Mouse (Mus musculus): Measurements from ENCODE around the gene Mael. TPM values are rescaled to one million over a fixed set of nuclear protein-coding genes. Genes with fewer than 3 reads are reported as not detected.
A peak's percentile ranks its signal among the peaks of the same experiment; 100 is the strongest.

Gene Mael
- total RNA-seq, 2 experiments from 2014 or later: not detected

DNA sequence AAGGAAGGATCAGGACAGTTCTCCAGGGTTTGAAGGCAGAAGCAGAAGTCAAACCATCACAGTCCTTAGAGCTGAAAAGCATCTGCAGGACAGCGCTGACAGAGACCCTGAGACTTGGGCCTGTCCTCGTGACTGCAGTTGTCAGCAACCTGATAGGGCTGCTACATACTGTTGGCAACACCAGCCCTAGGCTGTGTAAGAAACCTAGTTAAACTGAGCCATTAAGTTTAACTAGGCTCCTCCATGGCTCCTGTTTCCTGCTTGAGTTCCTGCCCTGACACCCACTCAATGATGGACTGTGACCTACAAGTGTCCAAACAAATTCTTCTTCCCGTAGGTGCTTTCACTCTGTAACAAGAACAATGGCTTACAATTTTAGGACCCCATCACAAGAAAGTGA, 33.4 kb downstream of the Mael start:
- no peak for DNase-seq

DNA sequence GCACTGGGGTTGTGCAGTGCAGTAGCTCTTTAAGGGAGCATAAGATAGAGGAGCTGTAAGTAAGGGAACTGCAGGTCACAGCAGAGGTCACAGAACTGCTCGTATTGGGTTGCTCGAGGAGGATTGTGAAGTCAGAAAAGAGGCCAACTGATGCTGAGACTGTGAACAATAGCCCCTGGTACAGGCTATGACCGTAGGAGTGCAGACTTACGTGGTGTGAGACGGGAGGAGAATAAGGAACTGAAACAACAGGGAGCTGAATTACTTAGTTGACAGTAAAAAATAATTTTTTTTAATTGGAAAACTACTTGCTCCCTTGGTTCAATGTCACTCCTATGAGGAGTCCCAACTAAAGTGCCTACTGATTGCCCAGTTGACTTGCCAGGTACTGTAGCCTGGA, 34.4 kb downstream of the Mael start:
- DNase-seq: no peak

DNA sequence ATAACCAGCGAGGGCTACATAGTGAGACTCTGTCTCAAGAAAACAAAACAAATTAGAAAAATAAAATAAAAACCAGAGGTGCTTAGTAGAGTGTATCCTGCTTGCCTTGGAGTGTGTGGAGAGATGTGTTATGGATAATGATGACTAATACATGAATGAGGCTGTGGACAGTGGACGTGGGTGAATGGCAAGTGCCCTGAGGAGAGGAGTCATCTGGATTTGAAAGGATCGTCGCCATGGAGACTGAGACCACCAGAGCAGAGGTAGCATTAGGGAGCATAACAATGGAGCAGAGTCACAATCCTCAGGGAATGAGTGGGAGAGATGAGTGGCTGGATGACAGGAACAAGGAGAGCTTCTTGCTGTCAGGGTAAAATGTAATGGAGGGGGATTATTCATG, 48.7 kb downstream of the Mael start:
- DNase-seq: no peak

DNA sequence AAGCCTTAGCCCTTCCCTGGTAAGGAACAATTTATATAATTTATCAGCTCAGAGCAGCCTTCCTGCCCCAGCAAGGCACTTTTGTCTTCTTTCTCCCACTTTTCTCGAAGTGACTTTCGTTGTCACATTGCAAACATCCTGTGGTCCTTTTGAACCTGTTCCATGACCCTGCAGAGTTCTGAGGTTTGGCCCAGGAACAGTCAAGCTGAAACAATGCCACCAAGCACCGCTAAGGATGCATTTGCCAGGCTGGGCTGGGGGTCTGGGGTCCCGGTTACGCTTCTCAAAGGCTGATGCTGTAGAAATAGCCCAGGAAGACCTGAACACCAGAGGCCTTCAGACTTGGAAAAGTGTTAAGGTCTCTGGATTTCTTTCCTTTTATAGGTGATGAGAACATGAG, 53.2 kb downstream of the Mael start:
- no peak for DNase-seq

DNA sequence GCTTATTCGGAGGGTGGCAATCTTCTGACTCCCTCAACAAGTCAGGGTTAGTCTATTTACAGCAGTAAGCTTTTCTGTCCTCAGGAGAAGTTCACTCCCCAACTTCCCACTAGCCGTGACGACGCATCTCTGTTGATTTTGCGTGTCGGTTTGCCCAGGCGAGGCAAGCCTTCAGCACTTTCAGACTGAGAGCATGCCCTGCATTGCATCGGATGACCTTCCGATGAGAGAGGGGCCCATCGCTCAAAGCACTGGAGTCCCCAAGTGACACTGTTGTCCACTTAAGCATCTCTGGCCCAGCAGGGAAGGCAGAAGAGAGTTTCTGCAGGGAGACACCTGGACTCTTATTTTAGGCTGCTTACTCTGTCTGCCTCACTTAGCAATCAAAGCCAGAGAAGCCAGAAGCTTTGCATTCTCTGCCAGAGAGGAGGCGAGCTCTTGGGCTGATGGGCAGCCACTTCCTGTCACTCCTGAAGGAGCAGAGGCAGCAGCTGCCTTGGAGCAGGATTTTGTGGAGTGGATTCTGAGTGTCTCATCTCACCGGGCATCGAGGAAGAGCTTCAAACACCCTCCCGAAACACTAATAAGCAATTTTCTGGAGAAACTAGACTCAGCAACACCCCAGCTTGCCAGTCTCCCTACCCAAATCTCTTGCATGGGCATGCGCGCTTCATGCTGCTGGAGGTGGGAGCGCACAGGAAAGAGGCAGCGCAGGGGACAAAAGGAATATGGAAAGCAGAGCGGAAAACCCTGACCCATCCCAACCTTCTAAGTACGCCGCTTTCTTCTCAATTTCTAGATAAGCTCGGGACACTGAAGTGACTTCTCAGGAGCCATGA, 53.9 kb downstream of the Mael start:
- no peak for DNase-seq

DNA sequence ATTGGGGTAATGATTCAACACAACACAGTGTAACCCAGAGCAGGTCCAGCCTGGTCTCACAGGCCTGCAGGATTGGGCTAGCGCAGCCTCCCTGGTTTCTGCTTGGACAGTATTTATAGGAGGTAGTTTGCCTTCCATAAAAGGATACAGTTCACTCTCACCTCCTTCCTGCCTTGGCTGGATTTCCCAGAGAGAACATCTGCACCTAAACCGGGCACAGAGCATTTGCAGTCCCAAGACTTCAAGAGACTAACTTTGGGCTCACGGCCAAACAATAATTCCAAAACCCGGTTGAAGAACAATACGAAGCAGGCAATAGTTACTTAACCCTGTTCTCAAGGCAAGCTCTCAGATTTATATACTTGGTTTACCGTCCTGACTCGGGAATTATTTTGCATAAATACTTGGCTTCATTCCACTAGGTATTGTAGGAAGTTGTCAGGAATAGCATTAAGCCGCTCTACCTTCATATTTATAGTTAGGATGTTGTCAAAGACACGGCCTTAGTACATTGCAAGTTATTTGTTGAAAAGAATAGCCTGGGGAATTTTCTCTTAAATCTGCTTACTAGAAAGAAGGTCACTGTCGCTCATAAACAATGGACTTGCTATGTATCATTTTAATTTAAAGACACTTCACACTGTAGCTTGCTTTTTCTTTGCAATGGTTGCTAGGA, 55.5 kb downstream of the Mael start:
- DNase-seq: peak; percentile 43

DNA sequence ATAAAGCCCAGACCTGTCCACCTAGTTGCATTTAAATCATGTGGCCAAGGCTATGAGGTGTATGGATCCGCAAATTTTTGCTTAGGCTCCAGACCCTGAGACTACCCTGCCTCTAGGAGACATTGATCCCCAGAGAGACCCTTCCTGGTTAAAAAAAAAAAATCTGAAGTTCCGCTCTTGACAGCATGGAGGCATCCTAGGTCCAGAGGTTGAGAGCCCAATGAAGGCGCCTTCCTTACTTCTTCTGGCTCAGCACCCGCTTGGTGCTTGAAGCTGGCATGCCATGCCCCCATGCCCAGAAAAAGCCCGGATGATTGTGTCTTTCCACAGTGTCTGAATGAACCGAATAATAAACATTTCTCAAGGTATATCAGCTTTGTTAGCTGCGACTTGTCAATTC, 57.0 kb downstream of the Mael start:
- no peak for DNase-seq

DNA sequence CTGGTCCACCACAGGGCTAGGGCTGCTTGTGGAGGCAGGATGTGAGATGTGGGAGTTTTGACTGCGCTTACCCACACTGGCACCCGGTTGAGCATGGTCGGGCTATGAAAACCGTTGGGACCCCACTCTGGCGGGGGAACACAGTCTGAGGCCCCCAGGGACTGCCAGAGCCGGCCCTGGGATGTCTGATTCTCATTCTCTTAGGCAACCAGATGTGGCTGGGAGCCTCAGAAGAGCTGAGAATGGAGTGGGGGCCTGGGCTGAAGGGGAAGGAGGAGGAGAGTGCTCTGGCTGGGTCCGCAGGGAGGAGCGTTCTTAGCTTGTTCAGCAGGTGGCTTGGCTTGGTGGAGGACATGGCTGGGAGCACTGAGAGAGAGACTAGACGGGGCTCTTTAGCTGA, 64.9 kb downstream of the Mael start:
- DNase-seq: no peak

DNA sequence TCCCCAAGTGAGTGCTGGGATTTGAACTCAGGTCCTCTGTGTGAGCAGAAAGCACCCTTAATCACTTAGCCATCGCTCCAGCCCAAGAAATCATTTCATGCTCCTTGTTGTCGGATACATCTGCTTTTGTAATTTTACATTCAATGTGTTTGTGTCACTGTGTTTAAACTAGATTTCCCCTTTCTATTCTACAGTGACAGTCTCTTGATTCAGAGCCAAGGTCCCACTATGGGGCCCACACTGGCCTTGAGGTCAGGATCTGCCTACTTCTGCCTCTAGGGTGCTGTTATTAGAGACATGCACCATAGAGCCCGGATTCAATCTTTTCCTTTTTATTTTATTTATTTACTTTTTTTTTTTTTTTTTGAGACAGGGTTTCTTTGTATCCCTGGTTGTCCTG, 65.6 kb downstream of the Mael start:
- no peak for DNase-seq

DNA sequence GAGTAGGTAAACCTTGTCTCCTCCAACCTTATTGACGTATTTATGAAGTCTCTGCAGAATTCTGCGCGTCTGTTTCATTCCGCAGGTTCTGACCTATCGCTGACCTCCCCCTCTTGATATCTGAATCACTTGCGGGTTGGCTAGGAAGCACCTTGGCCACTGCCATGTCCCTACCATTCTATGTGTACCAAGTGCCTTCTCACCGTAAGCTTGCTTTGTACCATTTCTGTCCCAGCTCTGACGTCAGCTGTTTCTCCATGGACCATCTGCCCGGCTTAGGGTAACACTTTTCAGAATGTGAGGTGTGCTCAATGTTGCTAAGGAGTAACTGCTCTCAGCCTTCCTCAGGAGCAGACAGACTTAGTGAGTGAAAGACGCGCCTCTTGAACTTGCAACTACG, 67.7 kb downstream of the Mael start:
- DNase-seq: no peak

DNA sequence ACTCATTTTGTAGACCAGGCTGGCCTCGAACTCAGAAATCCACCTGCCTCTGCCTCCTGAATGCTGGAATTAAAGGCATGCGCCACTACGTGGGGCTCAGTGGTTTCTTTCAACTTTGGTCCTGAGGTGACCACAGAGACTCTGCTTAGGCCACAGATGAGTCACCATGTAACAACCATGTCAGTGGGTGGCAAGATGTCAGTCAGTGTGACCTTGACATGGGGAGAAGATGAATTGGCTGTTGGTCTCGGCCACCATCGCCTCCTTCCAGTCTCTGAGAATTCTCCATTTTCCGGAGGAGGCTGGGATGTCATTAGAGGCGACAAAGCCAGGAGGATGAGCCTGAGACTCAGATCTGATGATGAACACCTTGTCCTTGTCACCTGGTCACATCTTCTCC, 68.8 kb downstream of the Mael start:
- DNase-seq: no peak

DNA sequence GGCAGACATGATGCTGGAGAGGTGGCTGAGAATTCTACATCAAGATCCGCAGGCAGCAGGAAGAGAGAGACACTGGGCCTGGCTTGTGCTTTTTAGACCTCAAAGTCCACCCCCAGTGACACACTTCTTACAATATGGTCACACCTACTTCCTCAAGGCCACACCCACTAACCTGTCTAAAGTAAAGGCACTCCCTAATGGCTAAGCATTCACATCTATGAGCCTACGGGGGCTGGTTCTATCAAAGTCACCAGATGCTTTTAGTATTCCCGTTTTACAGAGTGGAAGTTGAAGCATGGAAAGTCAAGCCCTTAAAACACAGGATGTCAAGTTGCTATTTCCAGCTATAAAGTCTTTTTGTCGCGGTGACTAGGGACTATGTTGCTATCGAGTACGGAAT, 70.5 kb downstream of the Mael start:
- no peak for DNase-seq

DNA sequence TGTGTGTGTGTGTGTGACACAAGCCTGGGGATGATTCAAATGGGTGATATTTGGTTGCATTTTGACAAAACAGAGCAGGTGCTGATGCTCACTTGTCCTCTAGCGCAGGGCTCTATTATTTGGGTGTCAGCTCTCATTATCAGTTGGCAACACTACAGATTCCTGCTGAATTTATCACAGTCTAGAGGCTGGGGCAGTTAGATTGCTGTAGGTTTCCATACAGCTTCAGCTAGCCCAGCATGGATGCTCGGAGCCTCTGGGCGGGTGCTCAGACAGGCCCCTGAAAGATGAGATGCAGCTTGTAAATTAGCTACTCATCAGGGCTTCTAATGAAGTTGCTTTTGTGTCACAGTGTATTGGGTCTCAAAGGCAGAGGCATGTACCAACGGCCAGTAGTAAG, 71.1 kb downstream of the Mael start:
- DNase-seq: no peak

DNA sequence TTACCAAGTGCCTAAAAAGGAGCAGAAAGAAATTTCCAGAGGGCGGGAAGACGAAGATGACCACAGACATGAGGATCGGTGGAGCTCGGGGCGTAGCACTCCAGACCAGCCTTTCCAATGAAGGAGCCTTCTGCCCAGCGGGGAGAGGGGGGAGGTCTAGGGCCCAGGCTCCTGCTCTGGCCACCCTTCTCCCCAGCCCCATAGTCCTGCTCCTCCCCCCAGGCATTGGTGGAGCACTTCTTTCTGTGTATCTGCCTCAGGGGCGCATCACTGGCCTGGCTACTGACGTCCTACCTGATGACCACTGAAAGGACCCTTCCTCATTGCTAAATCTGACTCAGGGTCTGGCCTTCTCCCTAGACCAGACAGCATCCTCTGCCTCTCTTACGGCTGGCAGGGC, 73.4 kb downstream of the Mael start:
- DNase-seq: no peak

DNA sequence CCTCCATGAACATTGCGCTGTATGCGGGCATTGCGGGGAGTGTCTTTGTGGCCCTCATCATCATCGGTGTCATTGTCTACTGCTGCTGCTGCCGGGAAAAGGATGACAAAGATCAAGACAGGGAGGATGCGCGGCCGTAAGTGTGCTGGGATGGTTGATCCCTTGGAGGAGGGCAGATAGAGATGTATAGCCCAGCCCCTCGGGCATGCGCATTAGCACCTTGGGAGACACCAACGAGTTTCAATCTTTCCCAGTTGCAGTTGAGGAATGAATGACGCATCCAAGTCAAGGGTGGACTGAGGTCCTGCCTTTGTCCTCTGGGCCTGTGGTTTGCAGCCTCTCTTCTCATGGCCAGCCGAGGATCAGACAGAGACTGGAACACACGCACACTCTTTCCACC, 74.0 kb downstream of the Mael start:
- no peak for DNase-seq

DNA sequence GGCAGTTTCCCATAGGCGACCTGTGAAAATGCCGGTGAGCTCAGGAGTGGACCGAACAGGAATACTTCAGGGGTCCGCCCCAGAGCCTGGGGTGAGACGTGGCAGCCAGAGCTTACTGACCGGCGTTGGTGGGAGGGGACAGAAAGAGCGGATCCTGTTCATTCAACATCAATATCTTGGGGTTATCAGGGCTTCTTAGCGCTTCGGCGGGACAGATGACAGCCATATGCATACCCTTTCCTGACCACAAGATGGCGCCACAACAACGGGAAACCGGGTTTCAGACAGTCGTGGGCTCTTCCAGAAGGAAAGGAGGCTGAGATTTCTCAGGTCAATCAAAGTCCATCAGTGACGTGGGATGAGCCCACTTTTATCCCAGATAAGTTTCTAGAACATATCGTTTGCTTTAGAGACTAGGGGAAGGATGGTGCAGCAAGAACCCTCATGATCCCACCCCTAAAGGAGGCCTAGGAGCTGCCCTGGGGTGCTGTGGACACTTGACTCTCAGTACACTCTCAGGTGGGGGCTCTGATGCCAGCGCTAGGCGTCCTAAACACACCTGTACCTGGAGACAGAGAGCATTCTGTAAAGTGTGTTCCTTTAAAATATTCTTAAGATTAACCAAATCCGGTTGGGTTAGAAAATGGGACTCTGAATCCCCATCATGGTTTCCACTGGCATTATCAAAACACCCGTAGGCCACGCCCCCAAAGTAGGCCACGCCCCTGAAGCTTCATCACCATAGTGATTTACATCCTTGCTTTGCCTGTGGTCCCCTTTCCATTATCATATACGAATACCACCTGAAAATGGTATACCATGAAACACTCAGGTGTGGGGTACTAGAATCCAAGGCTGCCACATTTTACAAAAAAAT, 77.7 kb downstream of the Mael start:
- DNase-seq: peak; percentile 83

DNA sequence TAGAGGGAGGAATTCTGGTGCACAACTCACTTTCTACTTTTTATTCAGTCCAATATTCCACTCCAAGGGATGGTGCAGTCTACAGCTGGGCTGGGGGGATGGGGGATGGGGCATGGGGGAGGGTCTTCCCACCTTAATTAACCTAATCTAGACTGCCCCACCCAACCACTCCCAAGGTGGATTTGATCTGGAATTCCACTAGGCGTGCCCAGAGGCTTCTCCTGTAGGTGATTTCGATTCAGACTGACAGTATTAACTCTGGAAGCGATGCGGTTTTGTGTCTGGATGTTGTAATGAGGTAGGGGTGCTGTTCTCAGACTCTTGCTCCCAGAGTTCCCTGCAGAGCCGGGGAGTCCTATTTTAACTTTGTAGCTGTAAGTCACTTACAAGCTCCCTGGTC, 78.4 kb downstream of the Mael start:
- no peak for DNase-seq

DNA sequence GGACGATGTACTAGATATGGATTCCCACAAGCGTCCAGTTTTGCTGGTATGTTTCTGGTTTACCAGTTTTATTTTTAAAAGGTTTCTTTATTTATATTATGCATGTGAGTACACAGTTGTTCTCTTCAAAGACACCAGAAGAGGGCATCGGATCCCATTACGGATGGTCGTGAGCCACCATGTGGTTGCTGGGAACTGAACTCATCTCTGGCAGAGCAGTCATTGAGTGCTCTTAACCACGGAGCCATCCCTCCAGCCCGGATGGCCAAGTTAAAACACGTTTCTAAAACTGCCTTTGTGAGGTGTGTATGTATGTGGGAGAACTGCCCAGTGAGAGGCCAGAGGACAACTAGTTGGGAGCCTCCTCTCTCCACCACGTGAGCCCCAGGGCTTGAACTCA, 79.9 kb downstream of the Mael start:
- no peak for DNase-seq

DNA sequence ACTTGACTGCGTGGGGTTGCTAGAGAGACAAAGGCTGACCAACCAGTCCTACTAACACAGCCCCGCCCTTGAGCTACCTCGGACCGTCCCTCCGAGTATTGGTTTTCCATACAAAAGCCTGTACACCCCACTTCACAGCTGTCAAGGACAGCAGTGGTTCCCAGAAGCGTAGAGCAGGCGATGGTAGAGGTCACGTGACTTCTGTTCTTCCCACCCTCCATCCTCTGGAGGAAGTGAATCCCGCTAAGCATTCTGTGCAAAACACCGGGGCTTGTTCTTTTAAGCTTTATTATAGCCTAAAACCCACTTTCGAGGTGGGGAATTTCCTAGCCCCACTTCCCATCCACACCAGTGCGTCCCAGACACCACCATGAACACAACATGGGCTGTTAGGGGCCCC, 80.8 kb downstream of the Mael start:
- DNase-seq: no peak

DNA sequence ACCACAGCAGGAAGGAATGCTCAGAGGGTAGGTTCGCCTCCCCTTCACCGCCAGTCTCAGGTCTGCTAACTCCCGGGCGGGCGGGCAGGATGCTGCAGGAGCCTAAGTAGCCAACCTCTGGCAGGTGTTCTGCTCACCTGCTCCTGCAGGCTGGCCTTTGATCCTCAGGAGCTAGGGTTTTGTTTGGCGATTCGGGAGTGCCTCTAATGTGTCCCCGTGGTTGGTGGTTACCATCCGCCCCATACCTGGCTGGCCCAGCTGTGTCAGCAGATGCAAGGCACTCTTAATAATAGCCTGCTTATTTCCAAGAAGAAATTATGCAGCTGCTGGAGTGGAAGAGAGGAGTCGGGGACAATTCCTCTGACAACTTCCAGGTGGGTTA, 83.4 kb downstream of the Mael start:
- DNase-seq: no peak

DNA sequence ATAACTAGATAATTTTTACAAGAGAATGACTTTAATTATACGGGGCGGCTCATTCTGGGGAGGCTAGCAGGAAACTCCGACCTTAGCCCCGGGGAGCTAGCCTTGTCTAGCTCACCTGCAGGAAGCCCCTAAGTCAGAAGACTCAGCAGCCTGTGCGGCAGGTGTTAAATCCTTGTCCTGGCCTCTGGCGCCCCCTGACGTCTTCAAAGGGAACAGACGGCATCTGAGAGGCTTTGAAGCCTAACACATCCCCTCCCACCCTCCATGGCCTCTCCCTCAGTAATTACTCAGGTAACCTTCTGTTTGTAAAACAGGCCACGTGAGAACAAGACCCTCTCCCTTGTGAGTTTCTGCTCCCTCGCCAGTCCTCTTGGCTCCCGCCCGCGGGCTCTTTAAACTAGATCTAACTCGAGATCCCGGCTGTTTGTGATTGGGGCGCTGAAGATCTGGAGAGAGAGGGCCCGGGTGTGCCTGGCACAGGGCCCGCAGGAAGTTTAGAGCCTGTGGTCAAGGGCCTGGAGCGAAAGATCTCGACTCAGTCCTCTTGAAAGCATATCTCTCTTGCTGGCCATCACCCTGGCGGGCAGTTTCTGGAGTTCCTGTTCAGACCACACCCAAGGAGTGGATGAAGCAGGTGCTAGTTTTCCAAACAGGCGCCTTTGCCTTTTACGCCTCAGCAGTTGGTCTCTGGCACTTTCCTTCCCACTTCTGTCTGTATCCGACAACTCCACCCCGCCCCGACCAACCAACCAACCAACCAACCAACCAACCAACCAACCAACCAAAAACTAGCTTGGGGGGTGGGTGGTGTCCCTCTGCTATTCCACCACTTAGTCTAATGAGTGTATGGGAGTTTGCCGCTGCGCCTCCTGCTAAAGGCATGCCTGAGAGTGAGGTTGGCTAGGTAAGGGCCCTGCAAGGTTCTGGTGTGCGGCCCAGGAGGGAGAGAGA, 84.1 kb downstream of the Mael start:
- peak; percentile 81 for DNase-seq

Measured in heart, postnatal 4 days (tissue).